In genomic region chr2:72855971-72856755, GRCm38 (mm10) we compare ENCODE assay signal across 20 mouse cellular contexts.
A peak's percentile ranks its signal among the peaks of the same experiment; 100 is the strongest.
DNase-seq lines count a peak whose midpoint lies in the region; ATAC-seq and TF ChIP-seq lines count a peak whose summit lies in the region.
"Had no signal": no experiment of that assay in that cellular context is flagged by ENCODE, and none has a peak within 500 bp of the region (broad histone marks: within the 10 kb centered on the region; RNA-seq: fewer than 3 reads in every experiment).

No protein-coding gene starts in this region.

- no peaks in the 10 kb centered on the region for H3K27me3 ChIP-seq in embryonic facial prominence, embryonic 13.5 days
- no peaks in the 10 kb centered on the region for H3K27me3 ChIP-seq in embryonic facial prominence, embryonic 10.5 days (replicated peaks; ENCODE audit: low read depth, poor library complexity, severe bottlenecking)
- H3K27me3 ChIP-seq in midbrain, postnatal 0 days (ENCODE audit: insufficient read depth, low read length): no peaks in the 10 kb centered on the region
- no peaks in the 10 kb centered on the region for H3K27me3 ChIP-seq in midbrain, embryonic 16.5 days (ENCODE audit: control insufficient read depth, insufficient read depth, low read depth, low read length)
- no peaks in the 10 kb centered on the region for H3K27me3 ChIP-seq in embryonic facial prominence, embryonic 14.5 days (replicated peaks; ENCODE audit: control insufficient read depth, insufficient read depth, low read length)
- H3K27me3 ChIP-seq: heart, embryonic 12.5 days; liver, embryonic 15.5 days; neural tube, embryonic 12.5 days had no signal

- peaks cover 10% of the 10 kb centered on the region for H3K4me1 ChIP-seq in embryonic facial prominence, embryonic 13.5 days
- peaks cover 7% of the 10 kb centered on the region for H3K4me1 ChIP-seq in embryonic facial prominence, embryonic 10.5 days
- no peaks in the 10 kb centered on the region for H3K4me1 ChIP-seq in midbrain, postnatal 0 days (ENCODE audit: insufficient read depth, low read length)
- H3K4me1 ChIP-seq in midbrain, embryonic 16.5 days (ENCODE audit: control insufficient read depth, insufficient read depth, low read length): no peaks in the 10 kb centered on the region
- H3K4me1 ChIP-seq in embryonic facial prominence, embryonic 14.5 days (ENCODE audit: control insufficient read depth, insufficient read depth, low read length): 0 out of 2 replicates have a peak, but pooled peaks cover 10% of the 10 kb centered on the region
- H3K4me1 ChIP-seq: heart, embryonic 12.5 days; liver, embryonic 15.5 days; neural tube, embryonic 12.5 days had no signal

- intact Hi-C loops in left cerebral cortex, postnatal 36 days (cut with DNase I): no loop called here

- 83% methylated on average over 13 of the region's 13 CpGs for WGBS in embryonic facial prominence, embryonic 13.5 days
- 82% methylated on average over 13 of the region's 13 CpGs for WGBS in embryonic facial prominence, embryonic 10.5 days
- WGBS in midbrain, postnatal 0 days: 83% methylated on average over 13 of the region's 13 CpGs
- 80% methylated on average over 13 of the region's 13 CpGs for WGBS in midbrain, embryonic 16.5 days
- WGBS in embryonic facial prominence, embryonic 14.5 days: 77% methylated on average over 13 of the region's 13 CpGs

- no peaks in the 10 kb centered on the region for H3K9me3 ChIP-seq in embryonic facial prominence, embryonic 13.5 days
- no peaks in the 10 kb centered on the region for H3K9me3 ChIP-seq in embryonic facial prominence, embryonic 10.5 days
- H3K9me3 ChIP-seq in midbrain, postnatal 0 days (ENCODE audit: low read length): no peaks in the 10 kb centered on the region
- no peaks in the 10 kb centered on the region for H3K9me3 ChIP-seq in midbrain, embryonic 16.5 days (replicated peaks; ENCODE audit: control insufficient read depth, low read length, poor library complexity, severe bottlenecking)
- H3K9me3 ChIP-seq in embryonic facial prominence, embryonic 14.5 days (ENCODE audit: control insufficient read depth, low read length): peaks cover 10% of the 10 kb centered on the region; the same call in 1 of the 2 replicates
- H3K9me3 ChIP-seq: heart, embryonic 12.5 days; liver, embryonic 15.5 days; neural tube, embryonic 12.5 days had no signal

- no peak overlapping the region for H3K4me3 ChIP-seq in embryonic facial prominence, embryonic 13.5 days
- no peak overlapping the region for H3K4me3 ChIP-seq in embryonic facial prominence, embryonic 10.5 days
- no peak overlapping the region for H3K4me3 ChIP-seq in midbrain, postnatal 0 days (ENCODE audit: low read depth, low read length)
- no peak overlapping the region for H3K4me3 ChIP-seq in midbrain, embryonic 16.5 days (ENCODE audit: low read depth, low read length)
- H3K4me3 ChIP-seq in embryonic facial prominence, embryonic 14.5 days (ENCODE audit: low read depth, low read length): no peak overlapping the region
- H3K4me3 ChIP-seq: forebrain, embryonic 10.5 days; heart, embryonic 12.5 days; liver, embryonic 15.5 days; neural tube, embryonic 12.5 days had no signal

- H3K9ac ChIP-seq in embryonic facial prominence, embryonic 13.5 days: no peak overlapping the region
- H3K9ac ChIP-seq in midbrain, postnatal 0 days (replicated peaks; ENCODE audit: low read length, poor library complexity, severe bottlenecking): no peak overlapping the region
- no peak overlapping the region for H3K9ac ChIP-seq in midbrain, embryonic 16.5 days (ENCODE audit: low read depth, low read length)
- no peak overlapping the region for H3K9ac ChIP-seq in embryonic facial prominence, embryonic 14.5 days (ENCODE audit: low read depth, low read length)
- H3K9ac ChIP-seq: heart, embryonic 12.5 days; liver, embryonic 15.5 days; neural tube, embryonic 12.5 days had no signal

- no peak for TF ChIP-seq CTCF in midbrain, postnatal 0 days (IDR thresholded peaks at IDR 0.05)

- H3K4me2 ChIP-seq in embryonic facial prominence, embryonic 13.5 days: no peak overlapping the region
- H3K4me2 ChIP-seq in midbrain, postnatal 0 days (ENCODE audit: low read depth, low read length, poor library complexity, severe bottlenecking): no peak overlapping the region
- no peak overlapping the region for H3K4me2 ChIP-seq in midbrain, embryonic 16.5 days (ENCODE audit: low read length)
- no peak overlapping the region for H3K4me2 ChIP-seq in embryonic facial prominence, embryonic 14.5 days (ENCODE audit: low read depth, low read length)
- H3K4me2 ChIP-seq: heart, embryonic 12.5 days; liver, embryonic 15.5 days; neural tube, embryonic 12.5 days had no signal

- ATAC-seq in embryonic facial prominence, embryonic 13.5 days (ENCODE audit: insufficient number of reproducible peaks, insufficient read depth, low FRiP score, low TSS enrichment, low read depth): no peak
- ATAC-seq in midbrain, postnatal 0 days (ENCODE audit: low FRiP score): no peak
- ATAC-seq in midbrain, embryonic 16.5 days: no peak
- peak; percentile 52 for ATAC-seq in activated CD4-positive, CD25-positive, alpha-beta regulatory T cell, adult 4 months
- ATAC-seq in embryonic facial prominence, embryonic 14.5 days (ENCODE audit: low read depth): no peak

- no peak for DNase-seq in embryonic facial prominence, embryonic 10.5 days (ENCODE audit: low spot score)
- DNase-seq in midbrain, postnatal 0 days (ENCODE audit: low spot score): peak; percentile 34
- DNase-seq in embryonic facial prominence, embryonic 14.5 days (ENCODE audit: low spot score): no peak
- DNase-seq in left cerebral cortex, postnatal 36 days (ENCODE audit: low spot score in 2 of 2): no peak
- no peak for DNase-seq in cerebellum, adult 9-11 months
- DNase-seq: cerebellum, adult 11 months; cerebellum, postnatal 36 days; gastrocnemius, postnatal 25 days; kidney, adult 11 months; midbrain, embryonic 14.5 days; retina, postnatal 1 day; spleen, adult 18-20 months had no signal

- no peaks in the 10 kb centered on the region for H3K36me3 ChIP-seq in embryonic facial prominence, embryonic 13.5 days
- H3K36me3 ChIP-seq in embryonic facial prominence, embryonic 10.5 days (replicated peaks): no peaks in the 10 kb centered on the region
- no peaks in the 10 kb centered on the region for H3K36me3 ChIP-seq in midbrain, postnatal 0 days (ENCODE audit: insufficient read depth, low read length)
- no peaks in the 10 kb centered on the region for H3K36me3 ChIP-seq in midbrain, embryonic 16.5 days (ENCODE audit: control insufficient read depth, insufficient read depth, low read length)
- H3K36me3 ChIP-seq in embryonic facial prominence, embryonic 14.5 days (ENCODE audit: control insufficient read depth, insufficient read depth, low read length): no peaks in the 10 kb centered on the region
- H3K36me3 ChIP-seq: forebrain, embryonic 10.5 days; heart, embryonic 12.5 days; liver, embryonic 15.5 days; neural tube, embryonic 12.5 days had no signal

- peak overlapping the region; percentile 62 for H3K27ac ChIP-seq in embryonic facial prominence, embryonic 13.5 days
- H3K27ac ChIP-seq in embryonic facial prominence, embryonic 10.5 days (replicated peaks): no peak overlapping the region
- H3K27ac ChIP-seq in midbrain, postnatal 0 days (ENCODE audit: low read depth, low read length): no peak overlapping the region
- H3K27ac ChIP-seq in midbrain, embryonic 16.5 days (ENCODE audit: low read length): no peak overlapping the region
- H3K27ac ChIP-seq in embryonic facial prominence, embryonic 14.5 days (replicated peaks; ENCODE audit: low read depth, low read length): peak overlapping the region; percentile 19; the same call in 1 of the 2 replicates
- H3K27ac ChIP-seq: forebrain, embryonic 10.5 days; liver, embryonic 15.5 days; neural tube, embryonic 12.5 days; stomach, postnatal 0 days had no signal

Comparison
In these comparisons a context has a peak if more than half of its experiments do, and no peak if none do; other contexts are left out.
1. H3K27ac ChIP-seq: peak in embryonic facial prominence, embryonic 13.5 days (single experiment) and embryonic facial prominence, embryonic 14.5 days (single experiment); none in embryonic facial prominence, embryonic 10.5 days (single experiment), midbrain, postnatal 0 days (single experiment) and midbrain, embryonic 16.5 days (single experiment).